Mouse (Mus musculus): ENCODE data around the gene Mbd5. TPM values are rescaled to one million over a fixed set of nuclear protein-coding genes. Genes with fewer than 3 reads are reported as not detected.

Mbd5 gene
- polyA plus RNA-seq, 1 experiment from 2014 or later: 5.4 TPM

DNA sequence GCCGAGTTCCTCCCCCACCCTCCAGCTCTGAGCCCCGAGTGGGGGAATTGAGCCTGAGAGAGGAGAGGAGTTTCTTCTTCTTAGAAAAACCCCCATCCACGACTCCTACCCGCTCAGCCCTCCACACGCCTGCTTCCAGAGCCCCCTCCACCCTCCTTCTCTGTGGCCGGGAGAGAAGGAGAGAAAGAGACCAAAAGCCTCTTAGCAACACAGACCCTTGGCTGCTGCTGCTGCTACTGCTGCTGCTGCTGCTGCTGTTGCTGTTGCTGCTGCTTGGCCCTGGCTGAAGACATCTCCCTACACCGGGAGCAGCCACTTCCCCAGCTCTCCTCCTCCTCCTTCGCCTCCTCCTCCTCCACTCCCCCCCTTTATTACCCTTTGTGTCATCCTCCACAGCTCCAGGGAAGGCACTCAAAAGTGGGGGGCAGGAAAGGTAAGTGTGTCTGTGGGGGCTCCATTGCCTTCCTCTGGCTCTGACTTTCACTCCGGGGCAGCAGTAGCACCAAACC is 489 bp downstream of the Mbd5 start:
- peak; percentile 48 for DNase-seq
- H3K4me2 ChIP-seq (ENCODE audit: low read depth, low read length): peak overlapping the region; percentile 76
- 0% methylated on average over 9 of the region's 9 CpGs for WGBS (ENCODE audit: insufficient replicate concordance)
- TF ChIP-seq EP300 (IDR thresholded peaks at IDR 0.05; ENCODE audit: low read depth) (no peak), CTCF (IDR thresholded peaks at IDR 0.05; ENCODE audit: low read depth) (no peak)
- H3K4me1 ChIP-seq (ENCODE audit: insufficient read depth): peaks cover 3% of the 10 kb centered on the region; the same call in 1 of the 2 replicates
- H3K9ac ChIP-seq (replicated peaks): peak overlapping the region; percentile 91
- peak overlapping the region; percentile 92 for H3K4me3 ChIP-seq (ENCODE audit: low read depth, low read length)
- peak overlapping the region; percentile 92 for H3K27ac ChIP-seq (ENCODE audit: low read depth)
- H3K27me3 ChIP-seq (ENCODE audit: insufficient read depth, low read length): no peaks in the 10 kb centered on the region
- ATAC-seq: peak; percentile 7
- H3K9me3 ChIP-seq (ENCODE audit: low read length): no peaks in the 10 kb centered on the region
- H3K36me3 ChIP-seq (replicated peaks; ENCODE audit: insufficient read depth, low read length): no peaks in the 10 kb centered on the region

GRCm38 (mm10) chr2:48950252-48950315 is 776 bp downstream of the Mbd5 start, which contains the start of gene Orc4:
TSS of gene Orc4 (minus strand) at chr2:48950277.
- H3K4me1 ChIP-seq (ENCODE audit: insufficient read depth): peaks cover 3% of the 10 kb centered on the region; the same call in 1 of the 2 replicates
- H3K36me3 ChIP-seq (replicated peaks; ENCODE audit: insufficient read depth, low read length): no peaks in the 10 kb centered on the region
- ATAC-seq (no peak), DNase-seq (no peak)
- peak within 1 kb of the TSS; percentile 92 for H3K4me3 ChIP-seq (ENCODE audit: low read depth, low read length)
- H3K4me2 ChIP-seq (ENCODE audit: low read depth, low read length): peak within 1 kb of the TSS; percentile 76
- no peaks in the 10 kb centered on the region for H3K27me3 ChIP-seq (ENCODE audit: insufficient read depth, low read length)
- TF ChIP-seq CTCF (IDR thresholded peaks at IDR 0.05; ENCODE audit: low read depth): no peak
- TF ChIP-seq EP300 (IDR thresholded peaks at IDR 0.05; ENCODE audit: low read depth): no peak
- H3K27ac ChIP-seq (ENCODE audit: low read depth): peak within 1 kb of the TSS; percentile 92
- H3K9ac ChIP-seq (replicated peaks): peak within 1 kb of the TSS; percentile 91
- 0% methylated on average over 2 of the region's 2 CpGs for WGBS (ENCODE audit: insufficient replicate concordance)
- H3K9me3 ChIP-seq (ENCODE audit: low read length): no peaks in the 10 kb centered on the region

DNA sequence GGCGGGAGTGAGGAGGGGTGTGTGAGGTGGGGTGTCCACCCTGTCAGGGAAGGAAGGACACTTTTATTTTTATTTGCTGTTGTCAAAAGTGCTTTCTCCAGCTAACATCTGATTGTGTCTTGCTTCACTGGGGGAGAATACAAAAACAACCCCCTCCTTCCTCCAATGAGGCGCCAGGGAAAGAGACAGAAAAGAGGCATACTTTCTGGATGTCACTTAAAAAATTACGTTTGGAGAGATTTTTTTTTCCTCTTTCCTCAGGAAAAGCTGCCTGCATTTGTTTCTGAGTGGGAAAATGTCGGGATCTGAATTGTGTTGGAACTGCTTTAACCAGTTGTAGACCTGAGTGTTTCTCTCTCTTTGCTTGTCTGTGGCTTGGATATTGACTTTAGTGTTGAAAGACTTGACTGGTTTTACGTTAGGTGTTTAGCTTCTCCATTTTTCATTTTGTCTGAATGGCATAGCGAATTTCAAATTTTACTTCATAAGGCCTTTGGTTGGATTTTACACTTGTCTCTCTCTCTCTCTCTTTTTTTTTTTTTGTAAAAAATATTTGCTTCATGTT is 1.1 kb downstream of the Mbd5 start:
- ATAC-seq (no peak), DNase-seq (no peak)
- peaks cover 3% of the 10 kb centered on the region; the same call in 1 of the 2 replicates for H3K4me1 ChIP-seq (ENCODE audit: insufficient read depth)
- no peaks in the 10 kb centered on the region for H3K9me3 ChIP-seq (ENCODE audit: low read length)
- no peaks in the 10 kb centered on the region for H3K36me3 ChIP-seq (replicated peaks; ENCODE audit: insufficient read depth, low read length)
- H3K27me3 ChIP-seq (ENCODE audit: insufficient read depth, low read length): no peaks in the 10 kb centered on the region
- 4% methylated on average over 5 of the region's 6 CpGs for WGBS (ENCODE audit: insufficient replicate concordance)
- peak overlapping the region; percentile 91 for H3K9ac ChIP-seq (replicated peaks)
- H3K4me3 ChIP-seq (ENCODE audit: low read depth, low read length): peak overlapping the region; percentile 92
- TF ChIP-seq CTCF (IDR thresholded peaks at IDR 0.05; ENCODE audit: low read depth): no peak
- no peak for TF ChIP-seq EP300 (IDR thresholded peaks at IDR 0.05; ENCODE audit: low read depth)
- peak overlapping the region; percentile 92 for H3K27ac ChIP-seq (ENCODE audit: low read depth)
- peak overlapping the region; percentile 76 for H3K4me2 ChIP-seq (ENCODE audit: low read depth, low read length)

- Histone ChIP-seq H3K4me1 (ENCODE audit: insufficient read depth) (no peaks in the 10 kb centered on the region), H3K4me2 (ENCODE audit: low read depth, low read length) (no peak overlapping the region), H3K27ac (ENCODE audit: low read depth) (no peak overlapping the region), H3K9ac (replicated peaks) (no peak overlapping the region), H3K27me3 (ENCODE audit: insufficient read depth, low read length) (no peaks in the 10 kb centered on the region), H3K9me3 (ENCODE audit: low read length) (no peaks in the 10 kb centered on the region), H3K4me3 (ENCODE audit: low read depth, low read length) (no peak overlapping the region), H3K36me3 (replicated peaks; ENCODE audit: insufficient read depth, low read length) (no peaks in the 10 kb centered on the region)
- DNase-seq (no peak), ATAC-seq (no peak)
- WGBS (ENCODE audit: insufficient replicate concordance): 69% methylated on average over 3 of the region's 3 CpGs
- TF ChIP-seq EP300 (IDR thresholded peaks at IDR 0.05; ENCODE audit: low read depth) (no peak), CTCF (IDR thresholded peaks at IDR 0.05; ENCODE audit: low read depth) (no peak)
These were observed 7.3 kb downstream of the Mbd5 start for GRCm38 (mm10) chr2:48956591-48956990.

GRCm38 (mm10) chr2:48978920-48979319 is 29.6 kb downstream of the Mbd5 start:
- WGBS (ENCODE audit: insufficient replicate concordance): 38% methylated on average over 3 of the region's 3 CpGs
- TF ChIP-seq EP300 (IDR thresholded peaks at IDR 0.05; ENCODE audit: low read depth) (no peak), CTCF (IDR thresholded peaks at IDR 0.05; ENCODE audit: low read depth) (no peak)
- H3K4me1 ChIP-seq (ENCODE audit: insufficient read depth): no peaks in the 10 kb centered on the region
- H3K27me3 ChIP-seq (ENCODE audit: insufficient read depth, low read length): no peaks in the 10 kb centered on the region
- DNase-seq (no peak), ATAC-seq (no peak)
- H3K9ac ChIP-seq (replicated peaks): no peak overlapping the region
- H3K9me3 ChIP-seq (ENCODE audit: low read length): no peaks in the 10 kb centered on the region
- H3K36me3 ChIP-seq (replicated peaks; ENCODE audit: insufficient read depth, low read length): no peaks in the 10 kb centered on the region
- H3K4me3 ChIP-seq (ENCODE audit: low read depth, low read length): no peak overlapping the region
- H3K4me2 ChIP-seq (ENCODE audit: low read depth, low read length): no peak overlapping the region
- no peak overlapping the region for H3K27ac ChIP-seq (ENCODE audit: low read depth)

- 85% methylated on average over 3 of the region's 3 CpGs for WGBS (ENCODE audit: insufficient replicate concordance)
- H3K27ac ChIP-seq (ENCODE audit: low read depth): no peak overlapping the region
- no peaks in the 10 kb centered on the region for H3K9me3 ChIP-seq (ENCODE audit: low read length)
- H3K9ac ChIP-seq (replicated peaks): no peak overlapping the region
- no peak for DNase-seq
- TF ChIP-seq CTCF (IDR thresholded peaks at IDR 0.05; ENCODE audit: low read depth) (no peak), EP300 (IDR thresholded peaks at IDR 0.05; ENCODE audit: low read depth) (no peak)
- H3K36me3 ChIP-seq (replicated peaks; ENCODE audit: insufficient read depth, low read length): peaks cover 3% of the 10 kb centered on the region; the same call in 1 of the 2 replicates
- no peaks in the 10 kb centered on the region for H3K27me3 ChIP-seq (ENCODE audit: insufficient read depth, low read length)
- H3K4me1 ChIP-seq (ENCODE audit: insufficient read depth): no peaks in the 10 kb centered on the region
- no peak overlapping the region for H3K4me3 ChIP-seq (ENCODE audit: low read depth, low read length)
- H3K4me2 ChIP-seq (ENCODE audit: low read depth, low read length): no peak overlapping the region
- no peak for ATAC-seq
These were observed 41.0 kb downstream of the Mbd5 start for GRCm38 (mm10) chr2:48990322-48990721.

- no peaks in the 10 kb centered on the region for H3K27me3 ChIP-seq (ENCODE audit: insufficient read depth, low read length)
These were observed 91.2 kb downstream of the Mbd5 start for GRCm38 (mm10) chr2:49040481-49040880.

More at GRCm38 (mm10) chr2:49040481-49040880, 91.2 kb downstream of the Mbd5 start:
- H3K9me3 ChIP-seq (ENCODE audit: low read length): 0 out of 2 replicates have a peak, but pooled peaks cover 6% of the 10 kb centered on the region
- no peak for DNase-seq
- 89% methylated on average over 3 of the region's 3 CpGs for WGBS (ENCODE audit: insufficient replicate concordance)
- TF ChIP-seq CTCF (IDR thresholded peaks at IDR 0.05; ENCODE audit: low read depth): no peak
- TF ChIP-seq EP300 (IDR thresholded peaks at IDR 0.05; ENCODE audit: low read depth): no peak
- H3K9ac ChIP-seq (replicated peaks): no peak overlapping the region
- no peaks in the 10 kb centered on the region for H3K4me1 ChIP-seq (ENCODE audit: insufficient read depth)
- H3K4me3 ChIP-seq (ENCODE audit: low read depth, low read length): no peak overlapping the region
- 0 out of 2 replicates have a peak, but pooled peaks cover 4% of the 10 kb centered on the region for H3K36me3 ChIP-seq (replicated peaks; ENCODE audit: insufficient read depth, low read length)
- ATAC-seq: no peak
- H3K27ac ChIP-seq (ENCODE audit: low read depth): no peak overlapping the region
- no peak overlapping the region for H3K4me2 ChIP-seq (ENCODE audit: low read depth, low read length)

Data from liver, postnatal 0 days (tissue).